Mouse (Mus musculus) granulocyte monocyte progenitor cell, adult 5-6 weeks (primary cell): Measurements from ENCODE around the gene Lime1. TPM values are rescaled to one million over a fixed set of nuclear protein-coding genes. Genes with fewer than 3 reads are reported as not detected.
A peak's percentile ranks its signal among the peaks of the same experiment; 100 is the strongest.

ENCODE experiments used
- ATAC-seq: replicated peaks from 2 replicates; pipeline ENCODE4 v1.8.0; 2016; ENCODE audit warnings: mild to moderate bottlenecking, moderate TSS enrichment, inconsistent platforms; ENCODE audit not compliant: poor library complexity, severe bottlenecking
- total RNA-seq, 2 experiments: library from RNA; stranded (forward) in 1 of 2; stranded (reverse) in 1 of 2; fragments of 200-712, 200-1000 nt in 1 of 2; fragments of >200 nt in 1 of 2; fragmentation: Nextera tagmentation in 1 of 2; gene quantifications; 2 replicates each; pipeline ENCODE4 v1.2.3; 2014 to 2017

Lime1 gene
- total RNA-seq (2014; fragmentation: Nextera tagmentation), result 24.1 and 24.9 TPM in 2 replicates
- 6.9 and 20.8 TPM in 2 replicates for total RNA-seq (2017)

- ATAC-seq, result no peak
Measured at GRCm38 (mm10) chr2:181379778-181380177, at the start of gene Lime1. Gene Lime1, plus strand, starts transcription at chr2:181380078.

- ATAC-seq, result no peak
Measured at GRCm38 (mm10) chr2:181332542-181332941, 47.3 kb upstream of the Lime1 start.

GRCm38 (mm10) chr2:181334023-181334422 is 45.9 kb upstream of the Lime1 start:
- ATAC-seq, result peak; percentile 90

- no peak for ATAC-seq
Measured at GRCm38 (mm10) chr2:181340426-181340825, 39.5 kb upstream of the Lime1 start.

- no peak for ATAC-seq
Measured at GRCm38 (mm10) chr2:181342766-181343165, 37.1 kb upstream of the Lime1 start.

GRCm38 (mm10) chr2:181356780-181357179 is 23.1 kb upstream of the Lime1 start:
- no peak for ATAC-seq

GRCm38 (mm10) chr2:181363946-181364345 is 15.9 kb upstream of the Lime1 start:
- no peak for ATAC-seq

- ATAC-seq, result no peak
Measured at GRCm38 (mm10) chr2:181364487-181364859, 15.4 kb upstream of the Lime1 start.

GRCm38 (mm10) chr2:181364860-181365596 is 14.8 kb upstream of the Lime1 start, which contains the start of the genes Zgpat and Arfrp1:
Gene Zgpat, plus strand, starts transcription at chr2:181364928.
Gene Arfrp1, minus strand, starts transcription at chr2:181365404.
- ATAC-seq, result peak; percentile 91

- ATAC-seq, result peak; percentile 44
Measured at GRCm38 (mm10) chr2:181365655-181366075, 14.2 kb upstream of the Lime1 start.

GRCm38 (mm10) chr2:181370001-181370400 is 9.9 kb upstream of the Lime1 start:
- ATAC-seq, result no peak

GRCm38 (mm10) chr2:181375787-181376186 is 4.1 kb upstream of the Lime1 start:
- ATAC-seq, result peak; percentile 36; the same call in 1 of the 2 replicates

- ATAC-seq, result peak; percentile 84
Measured at GRCm38 (mm10) chr2:181377230-181377629, 2.6 kb upstream of the Lime1 start.

GRCm38 (mm10) chr2:181378701-181379100 is 1.2 kb upstream of the Lime1 start:
- ATAC-seq, result no peak

- ATAC-seq, result no peak
Measured at GRCm38 (mm10) chr2:181380251-181380650, 373 bp downstream of the Lime1 start.

GRCm38 (mm10) chr2:181381107-181381506 is 1.2 kb downstream of the Lime1 start:
- no peak for ATAC-seq

- ATAC-seq, result no peak
Measured at GRCm38 (mm10) chr2:181381631-181382306, 1.9 kb downstream of the Lime1 start.

GRCm38 (mm10) chr2:181384463-181384862 is 4.6 kb downstream of the Lime1 start:
- no peak for ATAC-seq

- ATAC-seq, result no peak
Measured at GRCm38 (mm10) chr2:181384919-181385391, 5.1 kb downstream of the Lime1 start.

- no peak for ATAC-seq
Measured at GRCm38 (mm10) chr2:181385885-181386284, 6.0 kb downstream of the Lime1 start.

- ATAC-seq, result no peak
Measured at GRCm38 (mm10) chr2:181386663-181387210, 6.9 kb downstream of the Lime1 start.
